8 mouse cellular contexts compared by ENCODE assay signal in the genomic region with DNA sequence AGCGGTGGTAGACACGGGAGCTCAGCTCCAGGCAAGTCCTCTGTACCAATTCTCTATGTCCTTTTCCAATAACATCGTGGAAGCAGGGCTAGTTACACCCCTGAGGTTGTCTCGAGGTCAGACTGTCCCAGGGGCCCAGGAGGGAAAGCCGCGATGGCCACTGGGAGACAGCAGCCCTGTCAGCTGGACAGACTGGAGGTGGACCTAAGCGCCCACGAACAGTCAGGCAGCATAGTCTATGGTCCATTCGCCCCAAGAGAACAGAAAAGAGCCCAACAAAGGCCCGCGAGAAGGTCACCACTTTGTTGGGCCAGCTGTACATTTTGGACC. TPM values are rescaled to one million over a fixed set of nuclear protein-coding genes. Genes with fewer than 3 reads are reported as not detected.
DNase-seq lines count a peak whose midpoint lies in the region; ATAC-seq lines count a peak whose summit lies in the region.

No protein-coding gene starts in this region.

- H3K27me3 ChIP-seq in heart, embryonic 10.5 days (ENCODE audit: insufficient read depth, poor library complexity, severe bottlenecking), result no peaks in the 10 kb centered on the region
- no peaks in the 10 kb centered on the region for H3K27me3 ChIP-seq in embryonic facial prominence, embryonic 10.5 days (replicated peaks; ENCODE audit: low read depth, poor library complexity, severe bottlenecking)
- no peaks in the 10 kb centered on the region for H3K27me3 ChIP-seq in hindbrain, embryonic 12.5 days
- no peaks in the 10 kb centered on the region for H3K27me3 ChIP-seq in midbrain, embryonic 11.5 days (ENCODE audit: control insufficient read depth, insufficient read depth, low read length)

- 0 out of 2 replicates have a peak overlapping the region, but pooled peaks have one; percentile 2 for H3K4me2 ChIP-seq in hindbrain, embryonic 12.5 days (replicated peaks)
- H3K4me2 ChIP-seq in midbrain, embryonic 11.5 days, result peak overlapping the region; percentile 29

- peak overlapping the region; percentile 80 for H3K27ac ChIP-seq in heart, embryonic 10.5 days
- no peak overlapping the region for H3K27ac ChIP-seq in embryonic facial prominence, embryonic 10.5 days (replicated peaks)
- no peak overlapping the region for H3K27ac ChIP-seq in hindbrain, embryonic 12.5 days
- no peak overlapping the region for H3K27ac ChIP-seq in midbrain, embryonic 11.5 days (ENCODE audit: low read depth, low read length)

- no peak overlapping the region for H3K9ac ChIP-seq in hindbrain, embryonic 12.5 days
- no peak overlapping the region for H3K9ac ChIP-seq in midbrain, embryonic 11.5 days (ENCODE audit: low read length)

- WGBS in heart, embryonic 10.5 days, result 36% methylated on average over 11 of the region's 11 CpGs
- WGBS in embryonic facial prominence, embryonic 10.5 days, result 46% methylated on average over 11 of the region's 11 CpGs
- 39% methylated on average over 11 of the region's 11 CpGs for WGBS in hindbrain, embryonic 12.5 days
- WGBS in midbrain, embryonic 11.5 days, result 41% methylated on average over 11 of the region's 11 CpGs

- peak; percentile 46; the same call in 1 of the 2 replicates for ATAC-seq in hindbrain, embryonic 12.5 days (ENCODE audit: low FRiP score)
- ATAC-seq in midbrain, embryonic 11.5 days (ENCODE audit: low FRiP score), result peak; percentile 49

- no peaks in the 10 kb centered on the region for H3K9me3 ChIP-seq in heart, embryonic 10.5 days
- no peaks in the 10 kb centered on the region for H3K9me3 ChIP-seq in embryonic facial prominence, embryonic 10.5 days
- H3K9me3 ChIP-seq in hindbrain, embryonic 12.5 days (replicated peaks), result no peaks in the 10 kb centered on the region
- H3K9me3 ChIP-seq in midbrain, embryonic 11.5 days (ENCODE audit: control insufficient read depth, low read length), result no peaks in the 10 kb centered on the region

- H3K36me3 ChIP-seq in heart, embryonic 10.5 days, result no peaks in the 10 kb centered on the region
- no peaks in the 10 kb centered on the region for H3K36me3 ChIP-seq in embryonic facial prominence, embryonic 10.5 days (replicated peaks)
- H3K36me3 ChIP-seq in hindbrain, embryonic 12.5 days, result no peaks in the 10 kb centered on the region
- H3K36me3 ChIP-seq in midbrain, embryonic 11.5 days (ENCODE audit: control insufficient read depth, insufficient read depth, low read length), result no peaks in the 10 kb centered on the region

- DNase-seq in heart, embryonic 10.5 days (ENCODE audit: low spot score), result no peak
- DNase-seq in heart, adult 9 months (ENCODE audit: low spot score in 2 of 2), result no peak
- DNase-seq in embryonic facial prominence, embryonic 10.5 days (ENCODE audit: low spot score), result peak; percentile 35
- no peak for DNase-seq in midbrain, embryonic 11.5 days (ENCODE audit: low spot score, missing footprints)
- DNase-seq in layer of hippocampus, adult 9-10 months (ENCODE audit: low spot score), result no peak
- DNase-seq in yolk sac, embryonic 10.5 days (ENCODE audit: low spot score), result no peak
- DNase-seq in ovary, adult 18-20 months (ENCODE audit: low spot score), result no peak

- peak overlapping the region; percentile 39 for H3K4me3 ChIP-seq in heart, embryonic 10.5 days
- peak overlapping the region; percentile 36 for H3K4me3 ChIP-seq in embryonic facial prominence, embryonic 10.5 days
- no peak overlapping the region for H3K4me3 ChIP-seq in hindbrain, embryonic 12.5 days
- H3K4me3 ChIP-seq in midbrain, embryonic 11.5 days (ENCODE audit: low read depth, low read length), result no peak overlapping the region

- peaks cover 29% of the 10 kb centered on the region for H3K4me1 ChIP-seq in heart, embryonic 10.5 days
- H3K4me1 ChIP-seq in embryonic facial prominence, embryonic 10.5 days, result peaks cover 18% of the 10 kb centered on the region
- H3K4me1 ChIP-seq in hindbrain, embryonic 12.5 days, result peaks cover 5% of the 10 kb centered on the region; the same call in 1 of the 2 replicates
- no peaks in the 10 kb centered on the region for H3K4me1 ChIP-seq in midbrain, embryonic 11.5 days (ENCODE audit: control insufficient read depth, insufficient read depth, low read length)

RNA-seq across cellular contexts. Expression of a gene that starts 10.4 kb away (rescaled TPM):
- 0.30 and 1.3 TPM in 2 replicates for polyA plus RNA-seq in heart, embryonic 10.5 days (2016; fragmentation: Nextera tagmentation; extraction: Ambion mirVana)
- polyA plus RNA-seq in embryonic facial prominence, embryonic 10.5 days (2016; fragmentation: Nextera tagmentation; extraction: Ambion mirVana), result not detected in 2 replicates
- not detected in 2 replicates for polyA plus RNA-seq in hindbrain, embryonic 12.5 days (2016; fragmentation: Nextera tagmentation; extraction: Ambion mirVana)
- not detected in 2 replicates for polyA plus RNA-seq in midbrain, embryonic 11.5 days (2014; fragmentation: Nextera tagmentation; extraction: Ambion mirVana)

RNA-seq across cellular contexts. Expression of a gene that starts 44.0 kb away (rescaled TPM):
- 7.3 and 8.2 TPM in 2 replicates for polyA plus RNA-seq in heart, embryonic 10.5 days (2016; fragmentation: Nextera tagmentation; extraction: Ambion mirVana)
- 5.6 and 6.0 TPM in 2 replicates for polyA plus RNA-seq in embryonic facial prominence, embryonic 10.5 days (2016; fragmentation: Nextera tagmentation; extraction: Ambion mirVana)
- polyA plus RNA-seq in hindbrain, embryonic 12.5 days (2016; fragmentation: Nextera tagmentation; extraction: Ambion mirVana), result 3.3 and 4.0 TPM in 2 replicates
- polyA plus RNA-seq in midbrain, embryonic 11.5 days (2014; fragmentation: Nextera tagmentation; extraction: Ambion mirVana), result 2.4 and 2.6 TPM in 2 replicates

RNA-seq across cellular contexts. Expression of a gene that starts 59.5 kb away (rescaled TPM):
- 47.0 and 56.0 TPM in 2 replicates for polyA plus RNA-seq in heart, embryonic 10.5 days (2016; fragmentation: Nextera tagmentation; extraction: Ambion mirVana)
- 60.7 and 61.7 TPM in 2 replicates for polyA plus RNA-seq in embryonic facial prominence, embryonic 10.5 days (2016; fragmentation: Nextera tagmentation; extraction: Ambion mirVana)
- 92.2 and 93.1 TPM in 2 replicates for polyA plus RNA-seq in hindbrain, embryonic 12.5 days (2016; fragmentation: Nextera tagmentation; extraction: Ambion mirVana)
- polyA plus RNA-seq in midbrain, embryonic 11.5 days (2014; fragmentation: Nextera tagmentation; extraction: Ambion mirVana), result 55.9 and 60.1 TPM in 2 replicates

Comparison
In these comparisons a context has a peak if more than half of its experiments do, and no peak if none do; other contexts are left out.
1. H3K4me3 ChIP-seq: peak in heart, embryonic 10.5 days (single experiment) and embryonic facial prominence, embryonic 10.5 days (single experiment); none in hindbrain, embryonic 12.5 days (single experiment) and midbrain, embryonic 11.5 days (single experiment).